Mouse (Mus musculus) kidney, adult 2 months (tissue): Measurements from ENCODE around the gene Tcp1.

Experiments
- CTCF ChIP-seq: fragments of 200-500 bp; conservative IDR thresholded peaks from 2 replicates; pipeline ENCODE4 v1.5.1; 2011; ENCODE audit warnings: low read depth, mild to moderate bottlenecking, control low read depth, low read length, moderate library complexity, mixed read lengths; ENCODE audit not compliant: insufficient read depth, insufficient read length
- POLR2A ChIP-seq: fragments of 200-500 bp; IDR thresholded peaks from one replicate; pipeline ENCODE4 v1.6.1; 2011; ENCODE audit warnings: low read depth, low read length, control low read depth

DNA sequence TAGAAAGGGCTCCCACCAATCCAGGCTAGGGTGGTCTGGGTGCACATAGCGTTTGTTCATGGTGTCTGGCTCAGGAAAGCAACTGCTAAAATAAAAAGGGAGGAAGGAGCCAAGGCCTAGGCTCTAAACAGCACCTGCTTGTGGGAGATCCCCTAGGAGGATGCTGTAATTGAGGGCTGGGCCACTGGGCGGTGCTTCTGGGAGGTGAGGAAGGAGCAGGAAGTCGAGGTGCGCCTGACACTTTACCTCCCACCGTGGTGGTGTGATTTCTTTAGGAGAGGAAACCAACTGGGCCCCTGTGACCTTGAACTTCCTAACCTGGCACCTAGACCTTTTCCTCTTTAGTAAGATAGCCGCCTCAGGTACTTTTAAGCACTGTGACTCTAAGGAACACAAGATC, 28.9 kb upstream of the Tcp1 start:
- no peak for TF ChIP-seq CTCF
- TF ChIP-seq POLR2A = no peak
